Mouse (Mus musculus) bone marrow macrophage, adult 2 months (primary cell): ENCODE measurements around the gene Ngly1.

ENCODE experiments used
- CTCF ChIP-seq: IDR thresholded peaks from 2 replicates; pipeline ENCODE4 v1.5.1; 2012; ENCODE audit warnings: low read depth, mild to moderate bottlenecking, low read length, moderate library complexity
- POLR2A ChIP-seq: IDR thresholded peaks from 2 replicates; pipeline ENCODE4 v1.6.1; 2012; ENCODE audit warnings: mild to moderate bottlenecking, low read depth, low read length, borderline replicate concordance

GRCm38 (mm10) chr14:16302688-16303087 lies 53.6 kb downstream of the Ngly1 start:
- TF ChIP-seq CTCF (no peak), POLR2A (no peak)
